Mouse (Mus musculus): Measurements from ENCODE around the gene Rab22a. TPM values are rescaled to one million over a fixed set of nuclear protein-coding genes. Genes with fewer than 3 reads are reported as not detected.

Gene Rab22a
- total and polyA plus RNA-seq, 2 experiments from 2014 or later: 22.2 to 36.0 TPM

GRCm38 (mm10) chr2:173665271-173665670, 5.7 kb downstream of the Rab22a start:
- no peak overlapping the region for H3K4me3 ChIP-seq (ENCODE audit: low read length)
- H3K27me3 ChIP-seq (ENCODE audit: insufficient read depth, low read length): no peaks in the 10 kb centered on the region
- ATAC-seq: no peak
- no peak overlapping the region for H3K27ac ChIP-seq
- H3K36me3 ChIP-seq (ENCODE audit: insufficient read depth, low read length): peaks cover 6% of the 10 kb centered on the region; the same call in 1 of the 2 replicates
- H3K4me1 ChIP-seq (ENCODE audit: insufficient read depth, low read length): peaks cover 6% of the 10 kb centered on the region; the same call in 1 of the 2 replicates
- no peaks in the 10 kb centered on the region for H3K9me3 ChIP-seq (ENCODE audit: low read length)
- no peak overlapping the region for H3K4me2 ChIP-seq (ENCODE audit: low read depth, low read length)
- no peak for TF ChIP-seq CTCF (IDR thresholded peaks at IDR 0.05; ENCODE audit: low read depth)
- no peak for DNase-seq (ENCODE audit: low spot score)
- WGBS: 88% methylated on average over 2 of the region's 2 CpGs
- no peak overlapping the region for H3K9ac ChIP-seq (replicated peaks; ENCODE audit: low read length)

GRCm38 (mm10) chr2:173666876-173667275, 7.3 kb downstream of the Rab22a start:
- Histone ChIP-seq H3K9ac (replicated peaks; ENCODE audit: low read length) (no peak overlapping the region), H3K27ac (no peak overlapping the region), H3K4me1 (ENCODE audit: insufficient read depth, low read length) (no peaks in the 10 kb centered on the region), H3K4me2 (ENCODE audit: low read depth, low read length) (no peak overlapping the region), H3K9me3 (ENCODE audit: low read length) (no peaks in the 10 kb centered on the region), H3K27me3 (ENCODE audit: insufficient read depth, low read length) (no peaks in the 10 kb centered on the region), H3K4me3 (ENCODE audit: low read length) (no peak overlapping the region), H3K36me3 (ENCODE audit: insufficient read depth, low read length) (peaks cover 6% of the 10 kb centered on the region; the same call in 1 of the 2 replicates)
- DNase-seq (ENCODE audit: low spot score): no peak
- whole genome bisulfite sequencing: 92% methylated on average over 3 of the region's 3 CpGs
- no peak for TF ChIP-seq CTCF (IDR thresholded peaks at IDR 0.05; ENCODE audit: low read depth)
- ATAC-seq: no peak

- Histone ChIP-seq H3K4me1 (ENCODE audit: insufficient read depth, low read length) (0 out of 2 replicates have a peak, but pooled peaks cover 6% of the 10 kb centered on the region), H3K4me2 (ENCODE audit: low read depth, low read length) (no peak overlapping the region), H3K36me3 (ENCODE audit: insufficient read depth, low read length) (no peaks in the 10 kb centered on the region), H3K9ac (replicated peaks; ENCODE audit: low read length) (no peak overlapping the region), H3K9me3 (ENCODE audit: low read length) (no peaks in the 10 kb centered on the region), H3K27ac (no peak overlapping the region), H3K27me3 (ENCODE audit: insufficient read depth, low read length) (no peaks in the 10 kb centered on the region), H3K4me3 (ENCODE audit: low read length) (no peak overlapping the region)
- no peak for DNase-seq (ENCODE audit: low spot score)
- WGBS: 43% methylated on average over 2 of the region's 2 CpGs
- ATAC-seq: no peak
- TF ChIP-seq CTCF (IDR thresholded peaks at IDR 0.05; ENCODE audit: low read depth): no peak
Measured at GRCm38 (mm10) chr2:173672328-173672896, 12.9 kb downstream of the Rab22a start.

GRCm38 (mm10) chr2:173673469-173673868, 13.9 kb downstream of the Rab22a start:
- Histone ChIP-seq H3K27ac (no peak overlapping the region), H3K9me3 (ENCODE audit: low read length) (no peaks in the 10 kb centered on the region), H3K4me2 (ENCODE audit: low read depth, low read length) (no peak overlapping the region), H3K36me3 (ENCODE audit: insufficient read depth, low read length) (no peaks in the 10 kb centered on the region), H3K4me1 (ENCODE audit: insufficient read depth, low read length) (0 out of 2 replicates have a peak, but pooled peaks cover 6% of the 10 kb centered on the region), H3K9ac (replicated peaks; ENCODE audit: low read length) (no peak overlapping the region), H3K27me3 (ENCODE audit: insufficient read depth, low read length) (no peaks in the 10 kb centered on the region), H3K4me3 (ENCODE audit: low read length) (no peak overlapping the region)
- 74% methylated on average over 1 of the region's 1 CpGs for WGBS
- TF ChIP-seq CTCF (IDR thresholded peaks at IDR 0.05; ENCODE audit: low read depth): no peak
- DNase-seq (ENCODE audit: low spot score) (no peak), ATAC-seq (no peak)

- WGBS: 91% methylated on average over 2 of the region's 2 CpGs
Measured at GRCm38 (mm10) chr2:173678593-173678992, 19.0 kb downstream of the Rab22a start.

GRCm38 (mm10) chr2:173679217-173679616, 19.7 kb downstream of the Rab22a start:
- 63% methylated on average over 3 of the region's 3 CpGs for WGBS

More at GRCm38 (mm10) chr2:173678593-173678992, 19.0 kb downstream of the Rab22a start:
- DNase-seq (ENCODE audit: low spot score): no peak
- Histone ChIP-seq H3K27ac (no peak overlapping the region), H3K9me3 (ENCODE audit: low read length) (no peaks in the 10 kb centered on the region), H3K9ac (replicated peaks; ENCODE audit: low read length) (no peak overlapping the region), H3K4me2 (ENCODE audit: low read depth, low read length) (no peak overlapping the region), H3K4me1 (ENCODE audit: insufficient read depth, low read length) (no peaks in the 10 kb centered on the region; the same call in 1 of the 2 replicates), H3K27me3 (ENCODE audit: insufficient read depth, low read length) (no peaks in the 10 kb centered on the region), H3K36me3 (ENCODE audit: insufficient read depth, low read length) (no peaks in the 10 kb centered on the region), H3K4me3 (ENCODE audit: low read length) (no peak overlapping the region)
- TF ChIP-seq CTCF (IDR thresholded peaks at IDR 0.05; ENCODE audit: low read depth): no peak
- no peak for ATAC-seq

GRCm38 (mm10) chr2:173680153-173680552, 20.6 kb downstream of the Rab22a start:
- Histone ChIP-seq H3K9ac (replicated peaks; ENCODE audit: low read length) (no peak overlapping the region), H3K27ac (no peak overlapping the region), H3K4me2 (ENCODE audit: low read depth, low read length) (no peak overlapping the region), H3K4me1 (ENCODE audit: insufficient read depth, low read length) (no peaks in the 10 kb centered on the region; the same call in 1 of the 2 replicates), H3K27me3 (ENCODE audit: insufficient read depth, low read length) (no peaks in the 10 kb centered on the region), H3K36me3 (ENCODE audit: insufficient read depth, low read length) (no peaks in the 10 kb centered on the region), H3K4me3 (ENCODE audit: low read length) (no peak overlapping the region), H3K9me3 (ENCODE audit: low read length) (no peaks in the 10 kb centered on the region)
- 84% methylated on average over 1 of the region's 1 CpGs for WGBS
- ATAC-seq (no peak), DNase-seq (ENCODE audit: low spot score) (no peak)
- TF ChIP-seq CTCF (IDR thresholded peaks at IDR 0.05; ENCODE audit: low read depth): no peak

More at GRCm38 (mm10) chr2:173679217-173679616, 19.7 kb downstream of the Rab22a start:
- H3K9me3 ChIP-seq (ENCODE audit: low read length): no peaks in the 10 kb centered on the region
- H3K36me3 ChIP-seq (ENCODE audit: insufficient read depth, low read length): no peaks in the 10 kb centered on the region
- no peaks in the 10 kb centered on the region; the same call in 1 of the 2 replicates for H3K4me1 ChIP-seq (ENCODE audit: insufficient read depth, low read length)
- no peak for DNase-seq (ENCODE audit: low spot score)
- TF ChIP-seq CTCF (IDR thresholded peaks at IDR 0.05; ENCODE audit: low read depth): no peak
- H3K27ac ChIP-seq: no peak overlapping the region
- ATAC-seq: no peak
- no peaks in the 10 kb centered on the region for H3K27me3 ChIP-seq (ENCODE audit: insufficient read depth, low read length)
- no peak overlapping the region for H3K4me3 ChIP-seq (ENCODE audit: low read length)
- H3K4me2 ChIP-seq (ENCODE audit: low read depth, low read length): no peak overlapping the region
- no peak overlapping the region for H3K9ac ChIP-seq (replicated peaks; ENCODE audit: low read length)

Data from hindbrain, postnatal 0 days (tissue).